Mouse (Mus musculus) thymus, postnatal 0 days (tissue): ENCODE data around the gene Lrp6. TPM values are rescaled to one million over a fixed set of nuclear protein-coding genes. Genes with fewer than 3 reads are reported as not detected.
A peak's percentile ranks its signal among the peaks of the same experiment; 100 is the strongest.

ENCODE experiments used
- DNase-seq: peaks from one replicate; pipeline ENCODE4 v3.0.0-alpha.2; 2015; ENCODE audit warnings: low spot score
- polyA plus RNA-seq: library from polyadenylated mRNA; unstranded; fragments of >200 nt; fragmentation: Nextera tagmentation; extraction: Ambion mirVana; gene quantifications from 2 replicates; pipeline ENCODE4 v1.2.1, GENCODE M21; 2015

Lrp6 gene
- polyA plus RNA-seq, 1 experiment from 2014 or later = 22.0 TPM

DNA sequence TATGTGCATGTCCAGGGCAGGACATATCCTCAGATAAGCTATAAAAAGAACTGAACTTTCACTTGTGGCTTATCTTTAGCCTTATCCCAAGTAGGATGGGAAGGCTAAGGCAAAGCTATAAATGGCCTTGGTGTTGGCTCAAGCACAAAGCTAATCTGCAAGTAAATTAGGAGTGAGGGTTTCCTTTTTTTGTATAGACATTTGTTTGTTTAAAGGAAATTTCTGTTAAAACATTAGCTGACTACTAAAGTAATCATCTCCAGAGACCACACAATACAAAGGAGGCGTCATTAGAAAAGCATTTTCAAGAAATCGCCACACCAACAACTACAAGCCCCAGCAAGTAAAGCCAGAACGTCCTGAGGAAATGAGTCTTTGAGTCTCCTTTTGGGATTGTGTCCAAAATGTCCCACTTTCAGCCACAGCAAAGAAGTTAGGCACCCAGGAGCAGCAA lies 8.6 kb upstream of the Lrp6 start:
- DNase-seq = no peak

DNA sequence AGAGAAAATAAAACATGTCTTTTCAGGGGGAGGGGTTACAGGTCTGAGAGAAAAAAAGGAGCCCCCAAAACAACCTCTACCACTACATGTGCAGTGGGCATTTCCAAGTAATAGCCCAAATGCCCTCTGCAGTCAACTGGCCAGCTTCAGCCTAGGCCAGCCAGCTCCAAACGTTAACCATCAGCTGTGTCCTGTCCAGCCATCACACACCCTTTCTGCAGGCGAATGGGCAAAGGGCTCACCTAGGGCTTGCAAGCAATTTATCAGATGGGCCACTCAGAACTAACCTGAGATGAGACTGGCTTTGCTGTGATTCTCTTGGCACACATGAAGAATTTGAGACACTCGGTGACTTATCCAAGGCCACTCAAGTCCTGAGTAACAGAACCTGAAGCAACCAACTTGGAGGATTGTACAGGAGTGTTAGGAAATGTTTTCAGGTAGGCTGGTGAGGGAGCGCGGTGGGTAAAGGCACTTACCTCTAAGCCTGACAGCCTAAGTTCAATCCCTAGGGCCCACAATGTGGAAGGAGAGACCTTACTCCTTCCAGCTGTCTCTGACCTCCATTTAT lies 1.3 kb upstream of the Lrp6 start:
- no peak for DNase-seq

DNA sequence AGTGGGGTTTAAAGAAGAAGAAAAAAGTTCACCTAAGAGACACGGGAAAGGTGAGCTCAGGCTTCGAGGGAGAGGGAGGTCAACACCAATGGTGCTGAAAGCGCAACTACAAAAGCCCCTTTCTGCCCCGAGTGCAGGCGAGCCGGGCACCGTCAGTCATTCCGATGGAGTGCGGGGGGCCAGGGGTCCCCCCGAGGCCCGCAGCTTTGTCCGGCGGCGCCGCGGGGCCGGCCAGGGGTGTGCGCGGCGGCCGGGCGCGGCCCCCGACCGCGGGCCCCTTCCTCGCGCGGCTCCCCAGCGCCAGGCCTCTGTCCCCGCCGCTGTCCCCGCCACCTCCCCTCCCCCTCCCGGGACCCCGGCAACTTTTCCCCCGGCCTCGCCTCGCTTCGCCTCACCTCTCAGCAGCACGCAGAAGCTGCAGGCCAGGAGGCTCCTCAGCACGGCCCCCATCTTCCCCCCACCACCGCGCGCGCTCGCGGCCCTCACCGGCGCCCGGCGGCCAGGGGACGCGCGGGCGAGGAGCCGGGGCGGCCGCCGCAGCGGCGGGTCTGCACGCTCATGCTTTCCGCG lies 432 bp downstream of the Lrp6 start:
- peak; percentile 23 for DNase-seq

DNA sequence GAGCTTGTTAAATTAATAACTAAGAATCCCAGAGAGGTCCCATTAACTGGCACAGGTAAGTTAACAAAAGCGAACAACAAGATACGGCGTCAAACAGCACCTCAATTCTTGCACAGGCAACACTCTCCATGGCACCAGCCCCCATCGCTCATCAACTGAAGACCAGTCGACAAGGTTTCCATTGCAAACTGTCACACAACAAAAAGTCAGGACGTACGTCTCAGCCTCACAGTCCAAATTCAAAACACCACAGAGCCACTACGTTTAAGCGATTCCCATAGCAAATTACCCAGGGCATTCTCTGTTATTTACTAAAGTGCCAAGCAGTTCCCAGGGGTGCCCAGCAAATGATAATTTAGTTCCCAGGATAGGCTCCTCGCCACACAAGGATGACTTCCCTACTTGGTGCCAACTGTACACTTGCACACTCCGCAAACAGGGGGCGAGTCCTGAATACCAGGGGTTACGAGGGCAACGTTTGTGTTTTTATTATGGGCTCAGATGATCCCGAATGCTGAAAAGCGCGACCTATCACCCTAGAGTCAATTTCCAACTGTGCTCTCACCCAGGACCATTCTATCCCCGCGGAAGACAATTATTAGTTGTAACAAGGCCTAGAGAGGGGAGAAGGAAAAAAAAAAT lies 1.0 kb downstream of the Lrp6 start:
- peak; percentile 25 for DNase-seq

DNA sequence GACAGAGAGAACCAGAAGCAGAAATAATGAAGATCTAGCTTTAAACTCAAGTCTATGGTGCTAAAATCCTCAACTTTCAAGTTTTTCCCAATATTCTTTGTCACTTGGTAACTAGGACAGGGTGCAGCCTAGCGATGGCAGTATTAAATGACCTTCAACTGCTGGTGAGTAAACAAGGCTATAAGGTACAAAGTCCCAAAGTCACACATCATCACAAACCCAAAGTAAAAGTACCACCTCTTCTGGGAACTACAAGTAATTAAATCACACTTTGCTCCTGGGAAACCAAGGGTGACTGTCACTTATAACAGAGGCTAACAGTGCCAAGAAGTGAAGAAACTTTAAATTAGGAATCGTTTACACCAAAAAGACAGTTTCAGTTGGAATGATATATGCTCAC lies 2.2 kb downstream of the Lrp6 start:
- no peak for DNase-seq

DNA sequence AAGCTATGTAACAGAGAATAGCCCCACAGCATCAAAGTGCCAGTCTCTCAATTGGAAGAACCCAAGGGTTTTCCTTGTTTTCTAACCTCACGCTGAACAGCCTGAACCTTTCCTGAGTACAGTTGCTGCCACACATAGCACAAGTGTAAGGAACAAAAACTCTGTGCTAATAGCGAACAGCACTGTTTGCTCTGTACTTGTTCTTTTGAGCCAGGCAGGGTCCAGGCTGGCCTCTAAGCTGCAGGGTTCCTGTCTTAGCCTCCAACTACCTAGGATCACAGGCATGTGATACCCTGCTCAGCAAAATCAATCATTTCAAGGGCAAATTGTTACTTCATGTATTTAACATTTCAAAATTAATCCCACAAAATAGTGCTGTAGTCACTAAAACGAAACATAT lies 7.1 kb downstream of the Lrp6 start:
- no peak for DNase-seq

DNA sequence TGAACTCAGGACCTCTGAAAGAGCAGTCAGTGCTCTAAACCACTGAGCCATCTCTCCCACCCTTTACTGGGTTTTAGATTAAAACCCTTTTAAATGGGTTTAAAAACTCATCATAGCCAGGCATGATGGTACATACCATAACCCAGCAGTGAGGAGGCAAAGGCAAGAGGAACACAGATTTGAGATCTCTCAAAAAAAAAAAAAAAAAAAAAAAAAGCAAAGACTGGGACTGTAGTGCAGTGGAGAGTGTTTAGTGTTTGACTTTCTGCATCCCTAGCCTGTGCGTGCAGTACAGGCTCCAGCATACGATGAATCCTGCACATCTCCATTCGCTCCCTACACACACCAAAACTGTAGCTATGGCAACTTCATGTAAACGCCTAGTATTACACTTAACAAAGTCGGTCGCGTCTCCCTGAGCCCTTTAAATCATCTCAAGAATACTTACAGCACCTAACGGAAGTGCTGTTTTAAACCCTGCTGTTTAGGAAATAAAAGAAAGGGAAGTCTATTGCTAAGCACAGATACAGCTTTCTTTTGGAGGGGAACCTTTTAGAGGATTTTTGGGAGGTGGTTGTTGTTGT lies 8.1 kb downstream of the Lrp6 start:
- DNase-seq = peak; percentile 22

DNA sequence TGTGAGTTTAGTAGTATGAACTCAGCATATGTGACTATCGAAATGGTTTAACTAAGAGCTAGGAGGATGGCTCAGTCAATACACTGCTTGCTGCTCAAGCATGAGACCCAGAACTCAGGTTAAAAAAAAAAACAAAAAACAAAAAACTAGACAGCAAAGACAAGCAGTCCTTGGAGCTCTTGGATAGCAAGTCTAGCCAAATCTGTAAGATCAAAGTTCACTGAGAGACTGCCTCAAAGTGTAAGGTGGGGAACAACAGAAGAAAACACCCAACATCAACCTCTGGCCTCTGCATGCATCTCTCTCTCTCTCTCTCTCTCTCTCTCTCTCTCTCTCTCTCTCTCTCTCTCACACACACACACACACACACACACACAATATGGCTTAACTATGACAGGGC lies 9.7 kb downstream of the Lrp6 start:
- no peak for DNase-seq

DNA sequence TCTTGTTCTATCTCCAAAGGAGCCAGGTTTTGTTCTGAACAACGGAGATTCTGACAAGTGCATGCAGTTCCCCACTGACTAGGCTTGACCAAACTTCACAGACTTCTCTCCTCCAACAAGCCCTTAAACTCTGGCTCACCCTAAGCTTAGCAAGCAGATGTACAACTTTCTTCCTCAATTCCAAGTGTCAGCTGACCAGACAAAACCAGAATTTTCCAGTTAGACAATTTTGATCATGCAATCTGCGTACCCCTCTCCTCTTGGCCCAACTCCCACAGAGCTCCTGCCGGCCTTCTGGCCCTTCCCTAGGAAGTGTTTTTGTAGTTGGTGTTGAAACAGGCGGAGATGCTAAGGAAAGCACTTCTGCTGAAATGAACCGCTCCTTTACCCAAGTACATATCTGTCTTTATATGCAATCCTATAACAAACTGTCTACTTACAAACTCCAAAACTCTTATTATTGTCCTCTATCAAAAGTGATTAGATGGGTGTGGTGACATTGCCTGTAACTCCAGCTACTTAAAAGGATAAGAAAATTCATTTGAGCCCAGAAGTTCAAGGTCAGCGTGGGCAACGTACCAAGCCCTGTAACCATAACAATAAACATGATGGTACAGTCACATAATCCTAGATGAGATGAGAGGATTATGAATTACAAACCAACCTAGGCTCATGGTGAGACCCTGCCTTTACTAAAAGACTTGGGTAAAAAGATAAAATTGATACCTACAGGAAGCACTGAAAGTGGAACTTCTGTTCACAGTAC lies 10.4 kb downstream of the Lrp6 start:
- no peak for DNase-seq

DNA sequence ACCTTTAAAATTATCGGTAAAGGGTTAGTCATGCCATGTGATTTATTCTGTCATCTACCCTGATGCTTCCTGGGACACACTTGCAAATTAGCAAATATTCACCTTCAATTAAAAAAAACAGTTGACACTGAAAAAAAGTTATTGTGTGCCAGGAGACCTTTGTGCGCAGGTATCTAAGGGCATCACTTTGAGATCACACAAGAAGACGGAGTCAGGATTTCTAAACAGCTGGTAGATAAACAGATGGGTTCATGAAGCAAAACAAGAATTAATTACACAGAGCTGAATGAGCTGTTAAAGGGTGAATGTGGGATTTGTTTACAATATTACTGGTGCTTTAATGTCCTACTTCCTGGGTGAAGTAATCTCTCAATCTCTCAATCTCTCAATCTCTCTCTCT lies 11.6 kb downstream of the Lrp6 start:
- no peak for DNase-seq

DNA sequence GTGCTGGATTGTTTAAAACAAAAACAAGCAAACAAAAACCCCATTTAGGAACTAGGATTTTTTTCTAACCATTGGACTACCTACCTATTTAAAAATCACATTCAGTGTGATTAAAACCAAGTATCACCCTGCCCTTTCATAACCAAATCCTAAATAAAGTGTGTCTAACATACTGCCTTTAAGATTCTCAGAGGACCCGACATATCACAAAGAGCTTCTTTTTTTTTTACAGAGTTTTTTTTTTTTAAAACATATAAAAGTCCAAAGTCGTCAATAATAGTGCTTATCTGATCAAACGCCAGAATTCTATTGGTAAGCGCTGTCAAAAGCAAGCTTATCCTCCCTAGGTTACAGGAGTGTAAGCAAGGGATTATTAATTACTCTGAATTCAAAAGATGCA lies 12.5 kb downstream of the Lrp6 start:
- DNase-seq = no peak

DNA sequence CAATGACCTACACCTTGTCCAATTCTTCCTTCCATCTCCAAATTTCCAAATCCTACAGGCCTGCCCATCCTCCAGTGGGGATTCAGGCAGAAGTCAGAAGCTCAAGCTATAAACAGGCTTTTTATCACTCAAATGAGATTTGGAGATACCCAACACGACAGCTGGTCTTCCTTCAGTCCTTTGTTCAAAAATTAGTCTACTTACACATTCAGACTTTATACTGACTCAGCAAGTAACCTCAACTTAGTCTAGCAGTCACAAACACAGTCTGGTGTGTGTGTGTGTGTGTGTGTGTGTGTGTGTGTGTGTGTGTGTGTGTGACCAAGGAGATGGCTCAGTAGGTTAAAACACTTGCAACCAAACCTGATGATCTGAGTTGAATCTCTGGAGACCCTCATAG lies 15.8 kb downstream of the Lrp6 start:
- DNase-seq = no peak

DNA sequence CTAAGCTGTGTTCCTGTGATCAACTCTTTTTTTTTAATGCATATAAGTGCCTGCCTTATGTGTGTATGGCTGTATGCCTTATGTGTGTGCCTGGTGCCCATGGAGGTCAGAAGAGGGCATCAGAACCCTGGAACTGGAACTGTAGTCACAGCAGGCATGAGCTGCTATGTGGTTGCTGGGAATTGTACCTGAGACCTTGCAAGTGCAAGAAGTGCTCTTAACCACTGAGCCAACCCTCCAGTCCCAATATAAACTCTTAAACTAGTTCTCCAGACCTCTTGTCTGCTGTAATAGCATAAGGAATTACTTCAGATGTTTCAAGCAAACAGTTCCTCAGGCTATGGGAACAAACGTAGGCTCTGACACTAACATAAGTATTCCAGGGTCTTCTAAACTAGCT lies 16.4 kb downstream of the Lrp6 start:
- no peak for DNase-seq

DNA sequence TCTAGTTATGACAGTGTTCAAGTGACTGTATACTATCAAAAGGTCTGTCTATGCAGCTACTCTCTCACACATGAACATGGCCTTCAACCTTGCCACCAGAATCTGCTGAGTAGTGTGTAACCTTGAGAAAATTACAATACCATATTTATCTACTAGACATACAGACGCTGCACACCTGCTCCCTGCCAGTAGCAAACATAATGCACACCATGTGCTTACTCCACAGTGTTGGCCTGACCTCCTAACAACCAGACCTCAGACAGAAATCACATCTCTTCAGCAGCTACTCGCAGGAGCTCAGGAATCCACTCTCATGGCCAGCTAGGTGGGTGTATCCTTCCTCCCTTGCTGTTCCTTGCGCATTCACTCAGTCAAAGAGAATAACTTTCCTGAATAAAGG lies 21.9 kb downstream of the Lrp6 start:
- no peak for DNase-seq

DNA sequence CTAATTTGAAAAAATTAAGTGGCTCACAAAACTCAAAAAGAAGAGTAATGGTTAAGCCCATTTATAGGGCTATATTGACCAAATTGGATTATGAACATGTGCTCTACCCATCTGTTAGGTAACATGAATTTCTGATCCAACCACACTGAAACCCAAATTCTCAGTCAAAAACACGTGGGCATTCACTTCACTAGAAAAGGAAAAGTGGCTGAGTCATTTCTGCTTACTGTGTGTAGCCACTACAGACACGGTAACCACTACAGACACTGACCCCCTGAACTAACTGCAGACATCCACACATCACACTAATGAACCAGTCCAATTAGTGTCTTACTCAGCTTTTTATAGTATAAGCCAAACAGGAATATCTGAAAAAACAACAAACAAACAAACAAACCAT lies 22.7 kb downstream of the Lrp6 start:
- no peak for DNase-seq

DNA sequence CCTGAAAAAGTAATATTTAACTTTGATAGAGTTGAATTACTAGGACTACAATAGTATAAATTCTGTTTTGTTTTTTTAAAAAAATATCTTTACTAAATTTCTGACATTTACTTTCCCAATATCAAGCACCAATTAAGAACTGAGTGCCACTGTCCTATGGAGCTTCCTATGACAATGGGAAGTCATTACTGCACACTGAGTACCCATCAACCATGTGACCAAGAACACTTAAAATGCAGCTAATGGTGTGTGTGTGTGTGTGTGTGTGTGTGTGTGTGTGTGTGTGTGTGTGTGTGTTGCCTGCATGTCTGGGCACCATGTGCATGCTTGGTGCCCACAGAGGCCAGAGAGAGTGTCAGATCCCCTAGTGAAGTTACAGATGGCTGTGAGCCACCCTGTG lies 23.2 kb downstream of the Lrp6 start:
- DNase-seq = no peak

DNA sequence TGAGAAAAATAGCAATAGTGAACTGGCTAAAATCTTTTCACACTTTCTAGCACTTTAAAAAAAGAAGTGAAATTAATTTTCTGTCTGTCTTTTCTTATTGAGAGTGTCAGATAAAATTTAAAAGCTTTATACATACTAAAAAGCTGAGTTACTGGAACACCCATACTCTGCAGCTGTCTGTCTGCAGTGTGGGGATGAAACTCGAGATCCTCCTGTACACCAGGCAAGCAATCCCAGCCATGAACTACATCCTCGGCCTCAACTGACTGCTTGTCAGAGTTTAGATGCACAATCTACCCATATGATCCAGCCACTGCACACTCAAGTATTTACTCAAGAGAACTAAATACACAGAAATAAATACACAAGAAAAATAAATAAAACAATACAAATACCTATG lies 24.4 kb downstream of the Lrp6 start:
- no peak for DNase-seq

DNA sequence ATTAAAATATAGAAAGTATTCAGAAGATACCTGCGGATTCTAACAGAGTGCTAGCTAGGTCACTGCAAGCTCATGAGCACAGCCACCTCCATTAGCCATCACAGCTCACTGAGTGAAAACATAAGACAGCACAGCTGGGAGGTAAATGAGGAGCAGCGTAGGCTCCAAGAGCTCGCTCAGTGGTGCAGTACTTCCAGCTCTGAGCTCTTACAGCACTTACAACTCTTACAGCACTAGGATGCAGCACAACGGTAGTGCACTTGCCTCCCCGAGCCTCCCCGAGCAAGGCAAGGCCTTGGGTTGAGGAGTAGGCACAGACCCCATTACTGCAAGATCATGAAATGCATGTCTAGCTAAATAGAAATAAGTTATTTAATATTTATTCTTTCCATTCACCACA lies 26.6 kb downstream of the Lrp6 start:
- no peak for DNase-seq

DNA sequence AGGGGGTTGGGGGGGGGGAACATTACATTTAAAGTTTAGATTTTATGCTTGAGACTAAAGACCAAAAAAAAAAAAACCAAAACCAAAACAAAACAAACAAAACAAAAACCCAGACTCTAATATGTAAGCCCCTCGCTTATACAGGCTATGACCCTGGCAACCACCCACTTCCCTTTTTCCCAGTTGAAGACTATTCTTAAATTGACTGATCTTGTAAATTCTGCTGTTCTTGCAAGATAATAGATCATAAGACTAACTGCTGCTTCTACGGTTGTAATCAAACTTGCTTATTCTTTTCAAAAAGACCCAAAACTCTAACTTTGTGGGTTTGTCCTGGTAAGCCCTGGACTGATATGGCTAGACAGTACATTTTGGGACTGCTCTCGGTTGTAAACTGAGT lies 27.3 kb downstream of the Lrp6 start:
- DNase-seq = no peak

DNA sequence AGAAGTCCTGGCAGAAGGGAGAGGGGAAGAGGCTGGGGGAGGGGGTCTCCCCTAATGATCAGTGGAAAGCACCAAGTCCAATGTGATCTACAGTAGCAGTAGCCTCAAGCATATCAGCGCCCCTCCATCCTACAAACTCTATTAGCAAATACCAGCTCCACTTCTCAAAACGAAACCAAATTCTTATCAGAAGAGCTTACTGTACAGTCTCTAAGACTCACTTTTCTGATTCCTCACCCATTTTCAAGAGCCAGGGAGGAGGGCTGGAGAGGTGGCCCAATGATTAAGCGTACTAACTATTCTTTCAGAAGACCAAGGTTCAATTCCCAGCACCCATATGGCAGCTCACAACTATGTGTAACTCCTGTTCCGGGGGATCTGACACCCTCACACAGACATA lies 28.0 kb downstream of the Lrp6 start:
- DNase-seq = no peak

DNA sequence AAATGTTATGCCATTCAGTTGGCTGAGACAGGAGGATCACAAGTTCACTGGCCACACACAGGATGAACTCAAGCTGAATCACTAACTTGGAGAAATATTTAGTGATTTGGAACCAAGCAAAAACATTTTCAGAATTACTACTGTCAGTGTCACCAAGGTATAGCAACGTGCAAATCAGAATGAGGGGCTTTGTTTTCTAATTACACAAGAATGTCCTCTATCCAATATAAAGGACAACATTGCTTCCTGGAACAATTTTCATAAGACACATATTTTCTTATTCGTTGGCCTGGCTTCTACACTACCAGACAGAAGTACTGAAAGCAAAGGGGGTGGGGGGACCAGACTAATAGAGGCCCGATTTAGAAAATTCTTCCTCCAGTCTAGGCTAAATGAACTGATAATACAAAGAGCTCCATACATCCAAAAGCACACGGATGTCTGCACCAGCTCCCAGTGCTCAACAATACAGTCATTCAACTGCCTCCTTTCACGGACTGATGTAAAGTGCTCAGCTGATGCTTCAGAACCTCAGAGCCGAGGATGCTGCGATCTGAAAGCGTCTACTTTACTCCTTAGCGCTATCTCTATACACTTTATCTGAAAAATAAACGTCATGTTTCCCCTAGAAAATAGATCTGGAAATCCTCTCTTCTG lies 29.2 kb downstream of the Lrp6 start:
- DNase-seq = no peak

DNA sequence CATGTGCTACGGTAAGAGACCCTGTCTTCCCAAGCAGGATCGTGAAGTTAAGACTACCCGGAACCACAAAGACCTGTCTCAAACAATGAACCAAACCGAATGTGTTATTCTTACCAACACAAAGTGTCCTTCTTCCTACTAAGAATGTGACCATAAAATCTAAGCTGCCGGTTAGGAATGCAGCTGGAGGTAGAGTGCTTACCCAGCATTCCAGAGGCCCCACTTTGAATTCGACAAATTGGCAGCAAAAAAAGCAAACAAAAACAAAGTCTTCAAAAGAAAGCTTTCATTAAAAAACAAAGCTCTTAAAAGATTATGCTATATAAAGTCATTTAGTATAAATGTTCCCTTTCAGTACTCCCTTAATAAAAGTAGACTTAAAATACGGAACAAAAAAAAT lies 31.6 kb downstream of the Lrp6 start:
- no peak for DNase-seq
